Mouse (Mus musculus): ENCODE measurements around the gene Ppp4r1. TPM values are rescaled to one million over a fixed set of nuclear protein-coding genes. Genes with fewer than 3 reads are reported as not detected.

Ppp4r1 gene
- total and polyA plus RNA-seq, 3 experiments: 25.3 to 43.3 (median 36.9) TPM

DNA sequence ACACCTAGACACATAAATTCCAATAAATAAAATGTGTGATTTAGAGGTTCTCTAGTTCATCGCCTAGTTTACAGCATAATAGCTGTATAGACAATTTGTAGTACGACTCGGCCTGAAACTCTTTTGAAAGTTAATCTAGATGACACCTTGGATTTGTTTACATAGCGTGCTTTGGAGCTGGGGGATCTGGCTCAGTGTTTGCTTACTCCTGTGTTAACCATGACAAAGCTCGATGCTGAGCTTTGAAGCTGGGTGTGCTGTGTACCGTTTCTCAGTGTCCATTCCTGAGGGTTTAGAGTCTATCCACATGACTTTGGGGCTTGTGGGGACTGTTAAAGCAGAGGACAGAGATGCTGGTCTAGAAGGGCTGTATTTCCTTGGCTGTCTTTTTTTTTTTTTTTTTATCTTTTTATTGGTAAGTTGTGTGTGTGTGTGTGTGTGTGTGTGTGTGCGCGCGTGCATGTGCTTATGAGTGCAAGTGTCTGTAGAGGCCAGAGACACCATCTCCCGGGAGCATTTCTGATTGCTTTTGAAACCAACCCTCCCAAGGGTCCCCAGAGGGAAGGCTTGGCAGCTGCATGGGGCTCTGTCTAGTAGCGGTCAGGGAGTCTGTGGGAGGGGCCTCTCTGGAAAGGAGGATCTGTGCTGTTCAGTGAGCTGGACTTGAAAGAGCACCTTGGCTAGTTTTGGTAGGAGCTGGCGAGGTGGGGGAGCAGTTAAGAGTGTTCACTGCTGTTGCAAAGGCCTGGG is 6.3 kb downstream of the Ppp4r1 start:
- intact Hi-C loops (cut with DNase I): no loop called here

DNA sequence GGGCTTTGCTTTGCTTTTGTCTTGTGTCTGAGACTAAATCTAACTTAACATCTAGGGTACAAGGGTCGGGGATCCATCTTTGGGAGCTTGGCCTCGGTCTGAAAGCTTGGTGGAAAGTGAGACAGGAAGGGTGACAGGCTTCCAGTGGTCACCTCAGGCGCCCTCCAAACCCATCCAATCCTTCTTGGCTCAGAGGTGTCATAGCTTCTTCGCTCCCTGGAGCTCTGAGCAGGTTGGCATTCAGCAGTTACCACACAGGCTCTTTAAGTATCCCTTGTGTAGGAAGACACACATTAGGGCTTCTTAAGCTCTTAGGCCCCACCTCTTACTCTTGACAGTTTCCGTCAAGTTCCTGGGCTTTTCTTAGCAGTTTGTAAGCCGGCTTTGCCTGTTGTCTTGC is 7.2 kb downstream of the Ppp4r1 start:
- Histone ChIP-seq H3K36me3 (ENCODE audit: control insufficient read depth, insufficient read depth, low read length) (no peaks in the 10 kb centered on the region; the same call in 1 of the 2 replicates), H3K4me3 (no peak overlapping the region), H3K79me2 (replicated peaks; ENCODE audit: control insufficient read depth, insufficient read depth, low read length) (peaks cover 9% of the 10 kb centered on the region), H3K27me3 (ENCODE audit: control insufficient read depth, insufficient read depth, low read length) (no peaks in the 10 kb centered on the region), H3K27ac (no peak overlapping the region), H3K4me1 (ENCODE audit: control insufficient read depth, insufficient read depth, low read length) (peaks cover 10% of the 10 kb centered on the region), H3K9ac (ENCODE audit: low read depth, low read length) (no peak overlapping the region)
- WGBS: 62% methylated on average over 6 of the region's 6 CpGs
- intact Hi-C loops (cut with DNase I): no loop called here
- no peak for TF ChIP-seq EP300 (IDR thresholded peaks at IDR 0.05; ENCODE audit: insufficient read depth, low read depth, low read length)
- no peak for TF ChIP-seq CTCF (IDR thresholded peaks at IDR 0.05)
- no peak for TF ChIP-seq POLR2A (IDR thresholded peaks at IDR 0.05; ENCODE audit: insufficient read depth, low read depth, low read length)
- no peak for DNase-seq

More for the DNA sequence above, 6.3 kb downstream of the Ppp4r1 start:
- H3K27me3 ChIP-seq (ENCODE audit: control insufficient read depth, insufficient read depth, low read length): no peaks in the 10 kb centered on the region
- H3K9ac ChIP-seq (ENCODE audit: low read depth, low read length): no peak overlapping the region
- H3K79me2 ChIP-seq (replicated peaks; ENCODE audit: control insufficient read depth, insufficient read depth, low read length): peaks cover 7% of the 10 kb centered on the region
- no peak overlapping the region for H3K4me3 ChIP-seq
- peaks cover 8% of the 10 kb centered on the region for H3K4me1 ChIP-seq (ENCODE audit: control insufficient read depth, insufficient read depth, low read length)
- no peak overlapping the region for H3K27ac ChIP-seq
- 50% methylated on average over 12 of the region's 12 CpGs for WGBS
- peaks cover 2% of the 10 kb centered on the region; the same call in 1 of the 2 replicates for H3K36me3 ChIP-seq (ENCODE audit: control insufficient read depth, insufficient read depth, low read length)
- TF ChIP-seq EP300 (IDR thresholded peaks at IDR 0.05; ENCODE audit: insufficient read depth, low read depth, low read length) (no peak), CTCF (IDR thresholded peaks at IDR 0.05) (no peak), POLR2A (IDR thresholded peaks at IDR 0.05; ENCODE audit: insufficient read depth, low read depth, low read length) (no peak)
- peak; percentile 78 to 84 for DNase-seq

DNA sequence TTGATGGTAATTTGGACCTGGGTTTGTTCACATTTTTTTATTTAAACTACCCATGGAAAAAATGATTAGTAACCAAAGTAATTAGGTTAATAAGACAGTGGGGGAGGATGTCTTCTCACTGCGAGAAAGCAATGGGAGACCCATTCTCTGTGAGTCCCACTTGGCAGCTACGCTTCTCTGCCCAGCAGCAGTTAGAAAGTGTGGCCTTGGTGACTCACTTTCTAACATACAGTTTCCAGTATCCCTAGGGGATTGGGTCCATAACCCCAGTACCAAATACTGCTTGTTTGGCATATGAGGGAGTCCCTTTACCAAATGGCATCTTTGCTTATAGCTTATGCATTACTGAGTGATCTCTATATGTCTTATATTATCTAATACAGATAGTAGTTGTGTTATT is 8.8 kb downstream of the Ppp4r1 start:
- TF ChIP-seq EP300 (IDR thresholded peaks at IDR 0.05; ENCODE audit: insufficient read depth, low read depth, low read length): no peak
- TF ChIP-seq CTCF (IDR thresholded peaks at IDR 0.05): no peak
- no peak for TF ChIP-seq POLR2A (IDR thresholded peaks at IDR 0.05; ENCODE audit: insufficient read depth, low read depth, low read length)
- H3K36me3 ChIP-seq (ENCODE audit: control insufficient read depth, insufficient read depth, low read length): no peaks in the 10 kb centered on the region
- WGBS: 79% methylated on average over 2 of the region's 2 CpGs
- H3K27ac ChIP-seq: no peak overlapping the region
- DNase-seq: no peak
- H3K79me2 ChIP-seq (replicated peaks; ENCODE audit: control insufficient read depth, insufficient read depth, low read length): peaks cover 15% of the 10 kb centered on the region
- H3K9ac ChIP-seq (ENCODE audit: low read depth, low read length): no peak overlapping the region
- H3K4me3 ChIP-seq: no peak overlapping the region
- no peaks in the 10 kb centered on the region for H3K27me3 ChIP-seq (ENCODE audit: control insufficient read depth, insufficient read depth, low read length)
- peaks cover 9% of the 10 kb centered on the region for H3K4me1 ChIP-seq (ENCODE audit: control insufficient read depth, insufficient read depth, low read length)
- intact Hi-C loops (cut with DNase I): no loop called here

DNA sequence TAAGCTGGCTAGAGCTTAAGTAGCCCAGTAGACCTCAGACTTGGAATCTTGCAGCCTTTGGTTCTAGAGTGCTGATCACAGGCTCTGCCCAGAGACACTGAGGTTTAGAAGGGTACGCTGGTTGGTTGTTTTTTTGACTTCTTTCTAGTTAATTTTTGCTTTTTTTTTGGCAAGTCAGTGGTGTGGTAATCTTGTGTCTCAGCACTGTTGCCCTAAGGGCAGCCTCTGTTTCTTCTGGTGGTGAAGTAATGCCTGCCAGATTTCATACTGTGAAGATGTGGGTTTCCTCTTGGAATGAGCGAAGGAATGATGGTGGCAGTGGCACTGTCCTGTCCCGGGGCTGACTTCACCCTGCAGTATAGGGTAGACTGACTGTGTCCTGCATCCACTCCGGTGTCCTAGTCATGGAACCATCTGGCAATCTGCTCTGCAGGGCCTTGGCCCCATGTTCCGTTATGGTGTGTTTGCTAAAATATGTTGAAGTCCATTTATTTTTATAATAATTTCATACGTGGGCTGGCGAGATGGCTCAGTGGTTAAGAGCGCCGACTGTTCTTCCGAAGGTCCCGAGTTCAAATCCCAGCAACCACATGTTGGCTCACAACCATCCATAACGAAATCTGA is 11.0 kb downstream of the Ppp4r1 start:
- no peak overlapping the region for H3K4me3 ChIP-seq
- H3K79me2 ChIP-seq (replicated peaks; ENCODE audit: control insufficient read depth, insufficient read depth, low read length): peaks cover 16% of the 10 kb centered on the region
- peaks cover 5% of the 10 kb centered on the region; the same call in 1 of the 2 replicates for H3K36me3 ChIP-seq (ENCODE audit: control insufficient read depth, insufficient read depth, low read length)
- no peaks in the 10 kb centered on the region for H3K27me3 ChIP-seq (ENCODE audit: control insufficient read depth, insufficient read depth, low read length)
- no peak overlapping the region for H3K27ac ChIP-seq
- no peak for DNase-seq
- intact Hi-C loops (cut with DNase I): no loop called here
- WGBS: 94% methylated on average over 12 of the region's 12 CpGs
- H3K4me1 ChIP-seq (ENCODE audit: control insufficient read depth, insufficient read depth, low read length): peaks cover 13% of the 10 kb centered on the region
- H3K9ac ChIP-seq (ENCODE audit: low read depth, low read length): no peak overlapping the region
- TF ChIP-seq POLR2A (IDR thresholded peaks at IDR 0.05; ENCODE audit: insufficient read depth, low read depth, low read length): no peak
- no peak for TF ChIP-seq EP300 (IDR thresholded peaks at IDR 0.05; ENCODE audit: insufficient read depth, low read depth, low read length)
- no peak for TF ChIP-seq CTCF (IDR thresholded peaks at IDR 0.05)

DNA sequence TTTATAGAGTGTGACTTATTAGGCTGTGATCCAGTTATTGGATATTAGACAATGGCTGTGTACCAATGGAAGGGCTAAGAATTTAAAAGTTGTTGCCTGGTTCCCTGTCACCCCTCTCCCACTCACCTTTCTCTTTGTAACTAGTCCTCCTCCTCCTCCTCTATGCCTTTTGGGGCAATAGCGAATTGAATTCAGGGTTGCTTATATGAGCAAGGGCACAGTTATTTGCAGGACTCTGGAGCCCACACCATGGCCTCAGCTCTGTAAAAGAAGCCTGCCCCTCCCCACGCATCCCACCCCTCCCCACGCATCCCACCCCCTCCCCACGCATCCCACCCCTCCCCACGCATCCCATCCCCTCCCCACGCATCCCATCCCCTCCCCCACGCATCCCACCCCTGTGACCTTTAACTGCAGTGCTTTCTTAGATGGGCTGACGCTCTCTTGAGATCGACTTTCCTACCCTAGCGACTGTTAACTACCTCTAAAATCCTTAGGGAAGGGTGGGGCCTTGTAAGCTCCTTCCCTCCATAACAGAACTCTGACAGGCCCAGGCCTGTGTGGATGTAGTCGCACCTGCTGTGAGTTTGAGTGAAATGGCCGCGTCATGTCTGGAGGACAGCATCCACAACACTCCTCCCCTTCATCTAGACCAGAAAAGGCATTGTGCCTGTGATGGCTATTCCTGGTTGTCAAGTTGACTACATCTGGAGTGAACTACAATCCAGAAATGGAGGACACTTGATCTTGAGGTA is 11.9 kb downstream of the Ppp4r1 start:
- Histone ChIP-seq H3K4me1 (ENCODE audit: control insufficient read depth, insufficient read depth, low read length) (peaks cover 10% of the 10 kb centered on the region), H3K27me3 (ENCODE audit: control insufficient read depth, insufficient read depth, low read length) (no peaks in the 10 kb centered on the region), H3K4me3 (no peak overlapping the region), H3K9ac (ENCODE audit: low read depth, low read length) (no peak overlapping the region), H3K79me2 (replicated peaks; ENCODE audit: control insufficient read depth, insufficient read depth, low read length) (peaks cover 16% of the 10 kb centered on the region), H3K27ac (no peak overlapping the region), H3K36me3 (ENCODE audit: control insufficient read depth, insufficient read depth, low read length) (peaks cover 5% of the 10 kb centered on the region; the same call in 1 of the 2 replicates)
- DNase-seq: no peak
- WGBS: 81% methylated on average over 13 of the region's 13 CpGs
- TF ChIP-seq EP300 (IDR thresholded peaks at IDR 0.05; ENCODE audit: insufficient read depth, low read depth, low read length): no peak
- intact Hi-C loops (cut with DNase I): no loop called here

Measured in heart, adult 2 months (tissue).